Mouse (Mus musculus): ENCODE results near the gene Brsk2.

GRCm38 (mm10) chr7:141981237-141981636 is 31.7 kb downstream of the Brsk2 start:
- TF ChIP-seq POLR2A (IDR thresholded peaks at IDR 0.05; ENCODE audit: borderline replicate concordance, insufficient read depth, low read length), result no peak
- TF ChIP-seq CTCF (IDR thresholded peaks at IDR 0.05; ENCODE audit: borderline replicate concordance, insufficient read depth, low read depth, low read length), result no peak

Data from cerebellum, adult 2 months (tissue).